Mouse (Mus musculus) T-helper 2 cell (primary cell): ENCODE measurements around the gene Tssk6.

Experiments
- in situ Hi-C: fragments of 300-600 bp; cut with MboI, MseI; formaldehyde crosslinking; loops from one replicate; pipeline ENCODE4 v1.15.1; 2025; ENCODE audit warnings: high pct_unique_total_duplicates

Gene Tssk6

GRCm38 (mm10) chr8:69884141-69884540 lies 17.8 kb upstream of the Tssk6 start:
- in situ Hi-C loops: no loop called here

DNA sequence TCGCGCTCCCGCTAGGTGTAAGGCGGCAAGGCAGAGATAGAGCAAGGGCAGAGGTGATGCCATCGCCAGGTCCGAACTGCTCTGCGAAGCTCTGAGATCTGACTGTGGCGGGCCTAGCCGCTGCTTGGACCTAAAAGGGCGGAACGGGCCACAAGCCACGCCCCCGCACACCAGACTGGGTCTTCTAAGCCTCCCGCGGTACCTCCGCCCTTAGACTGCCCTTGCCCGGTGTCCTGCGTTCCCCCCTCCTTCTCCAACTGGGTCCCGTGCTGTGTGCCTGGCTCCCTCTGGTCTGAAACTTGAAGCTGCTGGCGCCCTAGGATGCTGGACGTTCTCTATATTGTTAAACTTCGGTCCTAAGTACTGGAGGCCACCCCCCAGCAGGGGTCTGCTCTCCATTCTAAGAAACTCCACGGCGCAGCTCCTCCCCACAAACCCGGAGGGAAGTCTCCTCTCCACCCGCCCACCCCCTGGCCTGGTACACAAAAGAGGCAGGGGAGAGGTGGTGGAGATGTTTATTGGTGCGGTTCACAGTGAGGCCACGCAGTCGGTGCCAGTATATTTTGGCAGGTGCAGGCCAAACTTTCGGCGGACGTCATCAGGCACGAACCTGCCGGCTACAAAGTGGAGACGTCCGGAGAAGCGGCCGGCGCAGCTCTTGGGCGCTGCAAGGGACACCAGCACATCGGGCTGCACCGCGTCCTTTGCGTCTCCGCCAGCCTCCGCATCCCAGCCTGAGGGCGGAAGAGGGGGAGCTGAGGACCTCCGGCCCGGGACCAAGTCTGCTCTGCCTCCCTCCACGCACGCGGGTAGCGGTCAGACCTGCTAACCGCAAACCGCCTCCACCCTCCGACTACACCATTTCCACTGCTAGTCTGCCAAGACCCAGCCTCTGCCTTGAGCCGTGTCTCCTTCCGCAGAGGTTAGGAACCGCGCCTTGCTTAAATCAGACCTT lies 14.4 kb upstream of the Tssk6 start, which contains the start of gene Cilp2:
Gene Cilp2 (minus strand): TSS at position 399 of the 955 bp plus-strand sequence.
- in situ Hi-C loops: no loop called here

- in situ Hi-C loops: no loop called here
Measured at GRCm38 (mm10) chr8:69888244-69888866, 13.6 kb upstream of the Tssk6 start.

GRCm38 (mm10) chr8:69888902-69889301 lies 13.1 kb upstream of the Tssk6 start:
- in situ Hi-C loops: no loop called here

DNA sequence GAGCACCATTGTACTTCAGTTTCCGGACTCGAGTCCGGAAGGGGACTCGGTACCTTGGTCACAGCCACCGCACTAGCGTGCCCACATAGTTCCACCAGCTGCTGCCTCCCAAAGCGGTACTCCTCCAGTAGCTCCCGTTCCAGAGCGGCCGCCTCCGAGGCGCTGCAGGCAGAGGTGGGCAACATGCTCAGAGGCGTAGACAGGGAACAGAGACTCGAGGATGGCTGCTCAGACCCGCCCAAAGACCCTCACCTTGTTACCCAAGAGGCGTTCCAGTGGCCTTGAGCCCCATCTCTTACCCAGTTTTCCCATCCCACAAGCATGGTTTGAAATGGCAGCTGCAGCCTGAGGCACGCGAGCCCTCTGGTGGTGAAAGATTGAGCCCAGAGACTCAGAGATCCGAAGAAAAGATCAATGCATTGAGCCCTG lies 11.2 kb upstream of the Tssk6 start:
- in situ Hi-C loops: no loop called here

DNA sequence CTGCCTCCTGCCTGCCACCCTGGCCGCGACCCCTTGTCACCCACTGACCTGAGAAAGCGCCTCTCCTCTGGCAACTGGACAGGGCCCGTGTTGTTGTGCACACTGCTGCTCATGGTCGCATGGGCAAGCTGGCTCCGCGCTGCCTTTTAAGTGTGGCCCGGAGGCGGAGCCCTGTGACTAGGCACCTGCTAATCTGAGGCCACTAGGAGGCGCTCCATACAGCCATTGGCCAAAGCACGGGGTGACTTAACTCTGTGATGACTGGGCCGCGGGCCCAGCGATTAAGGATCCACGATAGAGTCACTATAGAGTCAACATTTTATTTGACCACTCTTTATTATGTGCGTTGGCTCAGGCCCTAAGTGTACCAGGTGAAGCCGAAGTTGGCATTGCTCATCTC lies 8.1 kb upstream of the Tssk6 start:
- in situ Hi-C loops: no loop called here

DNA sequence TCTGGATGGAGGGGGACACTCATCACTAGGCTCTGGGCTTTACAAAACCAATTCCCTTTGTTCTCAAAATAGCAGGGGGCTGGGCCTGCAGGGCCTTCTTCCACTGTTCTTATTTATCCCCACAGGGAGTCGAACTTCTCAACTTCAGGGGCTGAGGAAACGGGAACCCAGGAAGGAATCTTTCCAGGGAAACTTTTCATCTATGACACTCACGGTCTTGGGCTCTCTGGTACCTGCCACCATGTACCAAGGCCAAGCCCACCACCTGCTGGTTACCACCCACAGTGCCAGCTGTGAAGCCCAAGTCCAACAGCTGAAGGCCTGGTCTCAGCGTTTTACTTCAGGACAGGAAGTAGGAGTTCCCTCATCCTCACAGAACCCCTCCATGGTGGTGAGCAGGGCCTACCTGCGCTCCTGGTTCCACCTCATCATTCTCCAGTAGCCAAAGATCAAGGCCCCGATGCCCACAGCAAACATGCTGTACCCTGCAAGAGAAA lies 7.1 kb upstream of the Tssk6 start:
- in situ Hi-C loops: no loop called here

- in situ Hi-C loops: no loop called here
Measured at GRCm38 (mm10) chr8:69895772-69896451, 6.1 kb upstream of the Tssk6 start.

GRCm38 (mm10) chr8:69897857-69898256 lies 4.1 kb upstream of the Tssk6 start:
- in situ Hi-C loops: no loop called here

GRCm38 (mm10) chr8:69899876-69900275 lies 2.1 kb upstream of the Tssk6 start:
- in situ Hi-C loops: loop anchor here (25.0 kb wide), 1 partner anchor 262 kb away; the partner anchor contains the start of gene Tmem161a

DNA sequence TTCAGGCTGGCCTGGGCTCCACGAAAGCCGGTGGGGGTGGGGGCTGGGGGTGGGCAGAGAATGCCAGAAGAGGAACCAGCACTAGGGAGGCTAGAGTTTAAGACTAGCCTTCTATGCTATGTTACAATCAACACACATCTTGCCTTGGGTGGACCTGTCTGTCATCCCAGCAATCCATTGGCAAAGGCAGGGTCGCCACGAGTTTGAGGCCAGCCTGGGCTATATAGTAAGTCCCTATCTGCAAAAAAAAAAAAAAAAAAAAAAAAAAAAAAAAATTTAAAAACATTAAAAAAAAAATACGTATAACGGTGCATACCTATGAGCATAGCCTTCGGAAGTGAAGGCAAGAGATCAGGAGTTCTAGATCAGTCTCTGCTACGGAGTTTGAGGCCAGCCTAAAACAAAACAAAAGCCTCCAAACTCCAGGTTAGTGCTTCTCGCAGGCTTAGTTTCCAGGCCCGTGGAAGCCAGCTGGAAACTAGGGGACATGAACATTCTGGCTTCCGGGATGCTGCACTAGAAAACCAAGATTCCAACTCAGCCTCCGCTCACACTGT lies 1.0 kb upstream of the Tssk6 start:
- in situ Hi-C loops: loop anchor here (25.0 kb wide), 1 partner anchor 261 kb away; the partner anchor contains the start of gene Tmem161a

GRCm38 (mm10) chr8:69901484-69902162 lies 361 bp upstream of the Tssk6 start:
- in situ Hi-C loops: loop anchor here (25.0 kb wide), 1 partner anchor 261 kb away; the partner anchor contains the start of gene Tmem161a

DNA sequence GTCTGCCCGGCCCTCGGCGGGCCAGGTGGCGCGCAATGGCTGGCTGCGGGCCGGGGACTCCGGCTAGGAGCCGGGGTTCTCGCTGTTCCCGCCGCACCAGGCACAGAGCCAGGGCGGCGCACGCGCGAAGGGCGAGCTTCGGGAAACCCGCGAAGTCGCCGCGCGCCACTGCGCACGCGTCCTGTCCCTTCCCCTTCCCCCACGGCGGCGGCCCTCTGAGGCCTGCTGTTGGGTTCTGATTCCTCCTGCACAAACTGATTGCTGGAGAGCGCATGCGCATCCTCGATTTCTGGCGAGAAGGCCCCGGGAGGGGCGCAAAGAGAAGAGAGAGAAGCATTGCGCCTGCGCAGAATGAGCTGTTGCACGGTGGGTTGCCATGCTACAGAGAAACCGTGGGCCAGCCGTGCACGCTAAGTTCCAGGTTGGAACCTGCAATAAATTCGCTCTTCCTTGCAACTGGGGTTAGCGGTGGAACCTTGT lies 1.1 kb downstream of the Tssk6 start:
- in situ Hi-C loops: loop anchor here (25.0 kb wide), 1 partner anchor 259 kb away; the partner anchor contains the start of gene Tmem161a

- in situ Hi-C loops: loop anchor here (25.0 kb wide), 1 partner anchor 258 kb away; the partner anchor contains the start of gene Tmem161a
Measured at GRCm38 (mm10) chr8:69904096-69904495, 2.1 kb downstream of the Tssk6 start.

DNA sequence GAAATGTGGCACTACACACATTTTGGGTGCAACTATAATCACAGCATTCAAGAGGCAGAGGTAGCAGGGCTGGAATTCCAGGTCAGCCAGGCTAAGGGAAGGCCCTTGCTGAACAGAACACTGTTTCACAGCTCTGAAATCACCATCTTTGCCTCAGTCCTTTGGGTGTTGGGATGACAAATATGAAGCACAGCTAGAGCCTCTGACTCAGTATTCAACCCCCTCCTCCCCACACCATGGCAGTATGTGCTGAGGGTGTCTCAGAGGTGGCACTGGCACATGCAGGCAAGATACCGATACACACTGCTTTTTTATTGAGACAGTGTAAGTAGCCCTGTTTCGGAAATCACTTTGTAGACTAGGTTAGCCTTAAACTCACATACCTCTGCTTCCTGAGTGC lies 4.3 kb downstream of the Tssk6 start:
- in situ Hi-C loops: loop anchor here (25.0 kb wide), 1 partner anchor 256 kb away; the partner anchor contains the start of gene Tmem161a

GRCm38 (mm10) chr8:69907106-69907505 lies 5.1 kb downstream of the Tssk6 start:
- in situ Hi-C loops: loop anchor here (25.0 kb wide), 1 partner anchor 255 kb away; the partner anchor contains the start of gene Tmem161a

GRCm38 (mm10) chr8:69911917-69912316 lies 9.9 kb downstream of the Tssk6 start:
- in situ Hi-C loops: loop anchor here (25.0 kb wide), 1 partner anchor 250 kb away; the partner anchor contains the start of gene Tmem161a

GRCm38 (mm10) chr8:69912478-69913074 lies 10.6 kb downstream of the Tssk6 start:
- in situ Hi-C loops: loop anchor here (25.0 kb wide), 1 partner anchor 250 kb away; the partner anchor contains the start of gene Tmem161a

DNA sequence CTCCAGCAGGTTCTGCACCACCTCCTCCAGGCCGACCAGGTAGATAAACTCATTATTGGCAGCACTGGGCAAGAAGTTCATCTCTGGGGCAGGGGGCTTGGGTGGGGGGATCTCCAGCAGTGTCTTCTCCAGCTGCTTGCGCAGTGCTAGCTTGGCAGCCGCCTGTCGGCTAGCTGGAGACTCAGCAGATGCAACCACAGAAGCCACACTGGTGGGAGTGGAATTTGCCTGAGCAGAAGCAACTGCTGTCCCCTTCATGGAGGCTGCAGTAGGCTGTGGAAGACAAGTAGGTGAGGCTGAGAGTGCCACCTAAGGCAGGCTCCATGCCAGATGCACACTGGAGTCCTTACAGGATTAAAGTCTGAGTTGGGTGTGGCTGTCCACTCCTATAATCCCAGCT lies 12.5 kb downstream of the Tssk6 start:
- in situ Hi-C loops: loop anchor here (25.0 kb wide), 1 partner anchor 248 kb away; the partner anchor contains the start of gene Tmem161a
